Mouse (Mus musculus) hindbrain, embryonic 16.5 days (tissue): ENCODE results near the gene Necap1. TPM values are rescaled to one million over a fixed set of nuclear protein-coding genes. Genes with fewer than 3 reads are reported as not detected.

Source experiments
- ATAC-seq: fragments of 200-750 bp; cut with Nextera tagmentation; 2 replicates; pipeline ENCODE4 v1.8.0; 2017; ENCODE audit warnings: moderate TSS enrichment, moderate library complexity
- H3K27ac ChIP-seq: fragments of 300-500 bp; sonication (generic); 2 replicates; pipeline ENCODE4 v1.5.1; 2014; ENCODE audit warnings: low read depth, mild to moderate bottlenecking, control low read depth, low read length, moderate library complexity
- H3K27me3 ChIP-seq: fragments of 300-500 bp; sonication (generic); replicated peaks from 2 replicates; pipeline ENCODE4 v1.6.1; 2014; ENCODE audit warnings: low read length; ENCODE audit not compliant: control insufficient read depth, insufficient read depth
- H3K36me3 ChIP-seq: fragments of 300-500 bp; sonication (generic); 2 replicates; pipeline ENCODE4 v1.6.1; 2014; ENCODE audit warnings: mild to moderate bottlenecking, low read length, moderate library complexity, mixed read lengths; ENCODE audit not compliant: control insufficient read depth, insufficient read depth
- H3K4me1 ChIP-seq: fragments of 300-500 bp; sonication (generic); 2 replicates; pipeline ENCODE4 v1.6.1; 2014; ENCODE audit warnings: low read depth, low read length; ENCODE audit not compliant: control insufficient read depth, insufficient read depth
- H3K4me2 ChIP-seq: fragments of 300-500 bp; sonication (generic); 2 replicates; pipeline ENCODE4 v1.6.1; 2014; ENCODE audit warnings: mild to moderate bottlenecking, low read length, control low read depth, moderate library complexity
- H3K4me3 ChIP-seq: fragments of 300-500 bp; sonication (generic); 2 replicates; pipeline ENCODE4 v1.5.1; 2014; ENCODE audit warnings: mild to moderate bottlenecking, low read length, control low read depth, moderate library complexity
- H3K9ac ChIP-seq: fragments of 300-500 bp; sonication (generic); 2 replicates; pipeline ENCODE4 v1.6.1; 2014; ENCODE audit warnings: low read depth, mild to moderate bottlenecking, control low read depth, low read length, moderate library complexity
- H3K9me3 ChIP-seq: fragments of 300-500 bp; sonication (generic); 2 replicates; pipeline ENCODE4 v1.6.1; 2014; ENCODE audit warnings: mild to moderate bottlenecking, low read length, moderate library complexity; ENCODE audit not compliant: control insufficient read depth
- WGBS: fragments of 180-500 bp; shearing (Covaris S2); extraction: QIAGEN DNeasy Blood & Tissue Kit; methylation state at CpG from one replicate; pipeline ENCODE4 v1.1.7; 2014; 5-methylcytosine and 5-hydroxymethylcytosine counted together
- polyA plus RNA-seq: library from polyadenylated mRNA; unstranded; fragments of >200 nt; fragmentation: Nextera tagmentation; extraction: Ambion mirVana; gene quantifications from 2 replicates; pipeline ENCODE4 v1.2.1, GENCODE M21; 2015

Gene Necap1
- polyA plus RNA-seq, 1 experiment from 2014 or later = 177 TPM

DNA sequence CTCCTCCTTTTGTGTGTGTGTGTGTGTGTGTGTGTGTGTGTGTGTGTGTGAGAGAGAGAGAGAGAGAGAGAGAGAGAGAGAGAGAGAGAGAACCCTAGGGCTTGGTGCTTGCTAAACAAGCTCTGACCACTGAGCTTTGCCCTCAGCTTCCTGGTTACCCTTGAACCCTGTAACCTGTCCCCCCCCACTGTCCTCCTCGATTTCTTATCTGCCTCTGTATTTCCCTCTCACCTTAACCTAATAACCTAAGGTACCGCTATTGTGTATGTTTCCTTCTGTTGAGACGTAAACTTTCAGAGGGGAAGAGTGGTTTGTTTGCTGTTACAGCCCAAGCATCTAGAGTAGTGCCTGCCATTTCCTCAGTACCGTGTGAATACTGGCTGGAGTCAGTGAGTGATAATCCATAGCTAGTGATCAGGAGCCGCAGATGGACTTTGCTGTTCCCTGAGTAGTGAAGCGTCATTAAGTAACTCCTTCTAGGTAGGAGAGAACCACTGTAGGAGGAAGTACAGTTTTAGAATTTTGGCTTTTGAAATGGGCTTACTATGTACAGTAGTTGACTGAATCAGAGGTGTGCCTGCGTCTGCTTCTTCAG is 5.0 kb downstream of the Necap1 start:
- H3K9ac ChIP-seq = no peak overlapping the region
- no peaks in the 10 kb centered on the region for H3K9me3 ChIP-seq
- no peak overlapping the region for H3K4me3 ChIP-seq
- ATAC-seq = no peak
- no peak overlapping the region for H3K4me2 ChIP-seq
- peaks cover 34% of the 10 kb centered on the region for H3K36me3 ChIP-seq
- H3K27me3 ChIP-seq = no peaks in the 10 kb centered on the region
- WGBS = 97% methylated on average over 7 of the region's 7 CpGs
- no peak overlapping the region for H3K27ac ChIP-seq
- H3K4me1 ChIP-seq = peaks cover 14% of the 10 kb centered on the region

GRCm38 (mm10) chr6:122879781-122880505 is 5.7 kb downstream of the Necap1 start:
- peaks cover 35% of the 10 kb centered on the region for H3K36me3 ChIP-seq
- no peak for ATAC-seq
- 92% methylated on average over 7 of the region's 7 CpGs for WGBS
- no peaks in the 10 kb centered on the region for H3K27me3 ChIP-seq
- H3K4me1 ChIP-seq = peaks cover 14% of the 10 kb centered on the region
- no peak overlapping the region for H3K9ac ChIP-seq
- no peak overlapping the region for H3K4me2 ChIP-seq
- no peak overlapping the region for H3K4me3 ChIP-seq
- no peaks in the 10 kb centered on the region for H3K9me3 ChIP-seq
- no peak overlapping the region for H3K27ac ChIP-seq

- 97% methylated on average over 12 of the region's 12 CpGs for WGBS
- no peak overlapping the region for H3K9ac ChIP-seq
- H3K4me1 ChIP-seq = peaks cover 2% of the 10 kb centered on the region; the same call in 1 of the 2 replicates
- H3K27ac ChIP-seq = no peak overlapping the region
- no peak overlapping the region for H3K4me3 ChIP-seq
- H3K36me3 ChIP-seq = peaks cover 38% of the 10 kb centered on the region
- no peaks in the 10 kb centered on the region for H3K9me3 ChIP-seq
- no peaks in the 10 kb centered on the region for H3K27me3 ChIP-seq
- no peak overlapping the region for H3K4me2 ChIP-seq
- no peak for ATAC-seq
Observed at GRCm38 (mm10) chr6:122881287-122881686, 7.0 kb downstream of the Necap1 start.

DNA sequence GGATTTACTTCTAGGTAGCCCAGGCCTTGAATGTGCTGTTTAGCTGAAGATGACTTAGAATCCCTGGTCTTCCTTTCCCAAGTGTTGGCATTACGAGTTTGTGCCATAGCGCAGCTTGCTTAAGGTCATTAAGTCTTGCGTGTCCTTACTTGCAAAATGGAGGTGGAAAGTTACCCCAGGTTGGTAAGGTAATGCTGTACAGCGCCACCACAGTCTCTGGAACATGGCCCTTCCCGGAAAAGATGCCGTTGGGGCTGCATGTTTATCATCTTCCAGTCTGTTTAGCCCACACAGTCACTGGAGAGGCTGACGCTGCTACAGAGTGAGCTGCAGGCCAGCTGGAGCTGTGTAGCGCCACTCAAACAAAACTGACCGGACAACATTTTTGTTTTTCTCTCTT is 9.3 kb downstream of the Necap1 start:
- Histone ChIP-seq H3K36me3 (peaks cover 57% of the 10 kb centered on the region), H3K27ac (no peak overlapping the region), H3K4me1 (no peaks in the 10 kb centered on the region), H3K4me3 (no peak overlapping the region), H3K9ac (no peak overlapping the region), H3K9me3 (no peaks in the 10 kb centered on the region), H3K4me2 (no peak overlapping the region), H3K27me3 (no peaks in the 10 kb centered on the region)
- 91% methylated on average over 9 of the region's 9 CpGs for WGBS
- ATAC-seq = no peak

- Histone ChIP-seq H3K27me3 (no peaks in the 10 kb centered on the region), H3K4me3 (no peak overlapping the region), H3K9ac (no peak overlapping the region), H3K9me3 (no peaks in the 10 kb centered on the region), H3K27ac (no peak overlapping the region), H3K4me1 (no peaks in the 10 kb centered on the region), H3K4me2 (no peak overlapping the region), H3K36me3 (peaks cover 37% of the 10 kb centered on the region)
- 92% methylated on average over 2 of the region's 2 CpGs for WGBS
- ATAC-seq = no peak
Observed at GRCm38 (mm10) chr6:122889599-122889998, 15.3 kb downstream of the Necap1 start.

- Histone ChIP-seq H3K9me3 (no peaks in the 10 kb centered on the region), H3K4me2 (no peak overlapping the region), H3K27ac (no peak overlapping the region), H3K36me3 (peaks cover 20% of the 10 kb centered on the region), H3K4me3 (no peak overlapping the region), H3K9ac (no peak overlapping the region), H3K4me1 (no peaks in the 10 kb centered on the region), H3K27me3 (no peaks in the 10 kb centered on the region)
- peak; percentile 75 for ATAC-seq
- 11% methylated on average over 2 of the region's 2 CpGs for WGBS
Observed at GRCm38 (mm10) chr6:122892442-122893049, 18.3 kb downstream of the Necap1 start.

- Histone ChIP-seq H3K4me3 (no peak overlapping the region), H3K4me2 (no peak overlapping the region), H3K9ac (no peak overlapping the region), H3K36me3 (no peaks in the 10 kb centered on the region), H3K4me1 (no peaks in the 10 kb centered on the region), H3K27ac (no peak overlapping the region), H3K9me3 (0 out of 2 replicates have a peak, but pooled peaks cover 3% of the 10 kb centered on the region), H3K27me3 (no peaks in the 10 kb centered on the region)
- 75% methylated on average over 4 of the region's 4 CpGs for WGBS
- no peak for ATAC-seq
Observed at GRCm38 (mm10) chr6:122919922-122920321, 45.6 kb downstream of the Necap1 start.

DNA sequence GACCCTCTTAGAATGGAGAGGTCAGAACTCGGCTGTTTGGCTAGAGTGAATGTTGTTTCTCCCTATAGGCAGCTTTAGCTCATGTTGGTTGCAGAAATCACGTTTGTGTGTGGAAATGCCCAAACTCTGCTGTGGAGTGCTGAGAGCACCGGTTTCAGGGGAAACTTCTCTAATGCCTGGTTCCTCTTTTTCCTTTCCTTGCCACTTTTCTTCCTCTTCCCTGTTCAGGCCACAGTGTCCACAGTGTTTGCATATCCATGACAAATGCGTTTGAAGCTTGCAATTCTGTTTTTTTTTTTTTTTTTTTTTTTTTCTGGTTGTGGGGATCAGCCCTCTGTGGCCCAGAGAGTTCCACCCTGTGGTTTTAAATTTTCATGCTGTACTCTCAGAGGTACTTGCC is 47.2 kb downstream of the Necap1 start, which contains the start of gene Clec4a1:
TSS of gene Clec4a1 (plus strand) at position 398 of the 400 bp plus-strand sequence.
- H3K4me2 ChIP-seq = no peak within 1 kb of the TSS
- H3K9ac ChIP-seq = no peak within 1 kb of the TSS
- H3K4me3 ChIP-seq = no peak within 1 kb of the TSS
- no peaks in the 10 kb centered on the region for H3K4me1 ChIP-seq
- WGBS = 53% methylated on average over 4 of the region's 4 CpGs
- ATAC-seq = no peak
- H3K36me3 ChIP-seq = no peaks in the 10 kb centered on the region
- 0 out of 2 replicates have a peak, but pooled peaks cover 2% of the 10 kb centered on the region for H3K9me3 ChIP-seq
- no peak within 1 kb of the TSS for H3K27ac ChIP-seq
- H3K27me3 ChIP-seq = no peaks in the 10 kb centered on the region

GRCm38 (mm10) chr6:122934845-122935244 is 60.6 kb downstream of the Necap1 start:
- Histone ChIP-seq H3K27me3 (no peaks in the 10 kb centered on the region), H3K36me3 (no peaks in the 10 kb centered on the region), H3K4me2 (no peak overlapping the region), H3K9ac (no peak overlapping the region), H3K27ac (no peak overlapping the region), H3K9me3 (no peaks in the 10 kb centered on the region), H3K4me3 (no peak overlapping the region), H3K4me1 (no peaks in the 10 kb centered on the region)
- WGBS = 93% methylated on average over 3 of the region's 3 CpGs
- ATAC-seq = no peak
